11 mouse cellular contexts compared by ENCODE assay signal in the genomic region with DNA sequence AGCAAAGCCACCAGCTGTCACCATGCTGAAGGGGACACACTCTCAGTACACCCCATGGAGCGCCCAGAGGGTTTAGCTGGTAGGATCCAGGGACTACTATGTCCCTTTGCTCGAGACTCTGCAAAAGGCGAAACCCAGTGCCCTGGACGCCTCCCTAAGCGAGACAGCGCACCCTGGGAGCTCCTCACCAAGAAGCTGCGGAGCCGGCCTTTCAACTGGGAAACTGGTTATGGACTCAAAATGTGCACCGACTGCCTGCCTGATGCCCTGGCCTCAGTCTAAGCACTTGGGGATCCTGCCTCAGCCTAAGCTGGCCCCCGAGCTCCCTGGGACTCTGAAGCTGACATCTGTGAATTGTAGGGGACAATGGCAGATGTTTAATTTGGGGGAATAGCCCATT. TPM values are rescaled to one million over a fixed set of nuclear protein-coding genes. Genes with fewer than 3 reads are reported as not detected.
DNase-seq lines count a peak whose midpoint lies in the region; ATAC-seq lines count a peak whose summit lies in the region.
"Had no signal": no experiment of that assay in that cellular context is flagged by ENCODE, and none has a peak within 500 bp of the region (broad histone marks: within the 10 kb centered on the region; RNA-seq: fewer than 3 reads in every experiment).

No protein-coding gene starts in this region.

- intact Hi-C loops in gastrocnemius, postnatal 36 days (cut with DNase I): no loop called here

- no peak overlapping the region; the same call in 1 of the 2 replicates for H3K4me2 ChIP-seq in heart, embryonic 14.5 days (ENCODE audit: low read length)
- no peak overlapping the region for H3K4me2 ChIP-seq in hindbrain, embryonic 13.5 days
- H3K4me2 ChIP-seq in midbrain, embryonic 13.5 days (replicated peaks): no peak overlapping the region

- no peaks in the 10 kb centered on the region for H3K27me3 ChIP-seq in heart, embryonic 14.5 days (ENCODE audit: control insufficient read depth, insufficient read depth, low read length)
- H3K27me3 ChIP-seq in embryonic facial prominence, embryonic 10.5 days (replicated peaks; ENCODE audit: low read depth, poor library complexity, severe bottlenecking): no peaks in the 10 kb centered on the region
- no peaks in the 10 kb centered on the region for H3K27me3 ChIP-seq in hindbrain, embryonic 13.5 days
- H3K27me3 ChIP-seq in midbrain, embryonic 13.5 days: no peaks in the 10 kb centered on the region

- peaks cover 36 to 48% of the 10 kb centered on the region in 2 experiments for H3K4me1 ChIP-seq in heart, embryonic 14.5 days (ENCODE audit: control insufficient read depth in 2 of 2, insufficient read depth in 2 of 2, low read length in 2 of 2)
- H3K4me1 ChIP-seq in embryonic facial prominence, embryonic 10.5 days: peaks cover 49% of the 10 kb centered on the region
- H3K4me1 ChIP-seq in hindbrain, embryonic 13.5 days (replicated peaks): peaks cover 45% of the 10 kb centered on the region
- H3K4me1 ChIP-seq in midbrain, embryonic 13.5 days (replicated peaks): peaks cover 32% of the 10 kb centered on the region

- H3K9ac ChIP-seq in heart, embryonic 14.5 days (ENCODE audit: low read length): peak overlapping the region; percentile 38
- H3K9ac ChIP-seq in hindbrain, embryonic 13.5 days: peak overlapping the region; percentile 62
- peak overlapping the region; percentile 42 for H3K9ac ChIP-seq in midbrain, embryonic 13.5 days (replicated peaks)

- ATAC-seq in heart, embryonic 14.5 days (ENCODE audit: insufficient number of reproducible peaks, insufficient read depth, low FRiP score, low read depth): no peak
- no peak for ATAC-seq in hindbrain, embryonic 13.5 days (ENCODE audit: low FRiP score)
- ATAC-seq in midbrain, embryonic 13.5 days: peak; percentile 9; the same call in 1 of the 2 replicates
- ATAC-seq: CD4-positive, CD25-positive, alpha-beta regulatory T cell, adult 4 months had no signal

- WGBS in heart, embryonic 14.5 days: 88% methylated on average over 10 of the region's 10 CpGs
- WGBS in embryonic facial prominence, embryonic 10.5 days: 78% methylated on average over 10 of the region's 10 CpGs
- 67% methylated on average over 10 of the region's 10 CpGs for WGBS in hindbrain, embryonic 13.5 days
- 73% methylated on average over 10 of the region's 10 CpGs for WGBS in midbrain, embryonic 13.5 days

- no peak for DNase-seq in heart, adult 18-20 months
- DNase-seq in embryonic facial prominence, embryonic 10.5 days (ENCODE audit: low spot score): no peak
- DNase-seq in left cerebral cortex, adult 9 months (ENCODE audit: low spot score in 2 of 2): no peak
- DNase-seq in gastrocnemius, postnatal 36 days: no peak
- DNase-seq in thymus, postnatal 10 days (ENCODE audit: low spot score in 2 of 2): no peak
- DNase-seq: thymus, adult 2 months had no signal

- H3K27ac ChIP-seq in heart, embryonic 14.5 days (replicated peaks in 1 of 2; ENCODE audit: control insufficient read depth in 1 of 2, insufficient read depth in 1 of 2, low read depth in 2 of 2, low read length in 2 of 2): no peak overlapping the region
- H3K27ac ChIP-seq in embryonic facial prominence, embryonic 10.5 days (replicated peaks): peak overlapping the region; percentile 51; the same call in 1 of the 2 replicates
- H3K27ac ChIP-seq in hindbrain, embryonic 13.5 days: peak overlapping the region; percentile 82
- H3K27ac ChIP-seq in midbrain, embryonic 13.5 days: peak overlapping the region; percentile 78
- H3K27ac ChIP-seq: macrophage had no signal

- no peak overlapping the region for H3K4me3 ChIP-seq in heart, embryonic 14.5 days (ENCODE audit: control insufficient read depth in 1 of 2, insufficient read depth in 1 of 2, low read depth in 1 of 2, low read length in 2 of 2)
- no peak overlapping the region for H3K4me3 ChIP-seq in embryonic facial prominence, embryonic 10.5 days
- H3K4me3 ChIP-seq in hindbrain, embryonic 13.5 days: no peak overlapping the region
- H3K4me3 ChIP-seq in midbrain, embryonic 13.5 days (replicated peaks): no peak overlapping the region

- H3K9me3 ChIP-seq in heart, embryonic 14.5 days (ENCODE audit: control insufficient read depth, low read length): no peaks in the 10 kb centered on the region
- no peaks in the 10 kb centered on the region for H3K9me3 ChIP-seq in embryonic facial prominence, embryonic 10.5 days
- no peaks in the 10 kb centered on the region for H3K9me3 ChIP-seq in hindbrain, embryonic 13.5 days
- H3K9me3 ChIP-seq in midbrain, embryonic 13.5 days: no peaks in the 10 kb centered on the region

- H3K36me3 ChIP-seq in heart, embryonic 14.5 days (ENCODE audit: control insufficient read depth, insufficient read depth, low read length): no peaks in the 10 kb centered on the region
- peaks cover 18% of the 10 kb centered on the region for H3K36me3 ChIP-seq in embryonic facial prominence, embryonic 10.5 days (replicated peaks)
- H3K36me3 ChIP-seq in hindbrain, embryonic 13.5 days: peaks cover 14% of the 10 kb centered on the region
- H3K36me3 ChIP-seq in midbrain, embryonic 13.5 days: peaks cover 10% of the 10 kb centered on the region

RNA-seq across cellular contexts. Expression of a gene that starts 30.4 kb away (rescaled TPM):
- 12.2 and 14.1 TPM in 2 replicates for polyA plus RNA-seq in heart, embryonic 14.5 days (2014; fragmentation: Nextera tagmentation; extraction: Ambion mirVana)
- 1 to 10 TPM; 7.8 to 9.0 TPM for total RNA-seq in heart, adult 18-20 months (2021)
- 17.3 and 20.6 TPM in 2 replicates for polyA plus RNA-seq in embryonic facial prominence, embryonic 10.5 days (2016; fragmentation: Nextera tagmentation; extraction: Ambion mirVana)
- 35.6 and 37.6 TPM in 2 replicates for polyA plus RNA-seq in hindbrain, embryonic 13.5 days (2015; fragmentation: Nextera tagmentation; extraction: Ambion mirVana)
- polyA plus RNA-seq in midbrain, embryonic 13.5 days (2015; fragmentation: Nextera tagmentation; extraction: Ambion mirVana): 33.9 and 36.1 TPM in 2 replicates
- 1 to 10 TPM; 5.3 to 7.5 TPM for total RNA-seq in gastrocnemius, postnatal 36 days (2021)

RNA-seq across cellular contexts. Expression of a gene that starts 35.7 kb away (rescaled TPM):
- polyA plus RNA-seq in heart, embryonic 14.5 days (2014; fragmentation: Nextera tagmentation; extraction: Ambion mirVana): 3.0 and 4.6 TPM in 2 replicates
- 1 to 10 TPM; 5.1 to 6.6 TPM for total RNA-seq in heart, adult 18-20 months (2021)
- 0.19 and 0.37 TPM in 2 replicates for polyA plus RNA-seq in embryonic facial prominence, embryonic 10.5 days (2016; fragmentation: Nextera tagmentation; extraction: Ambion mirVana)
- 0.14 and 0.96 TPM in 2 replicates for polyA plus RNA-seq in hindbrain, embryonic 13.5 days (2015; fragmentation: Nextera tagmentation; extraction: Ambion mirVana)
- 0.21 and 0.42 TPM in 2 replicates for polyA plus RNA-seq in midbrain, embryonic 13.5 days (2015; fragmentation: Nextera tagmentation; extraction: Ambion mirVana)
- 1 to 10 TPM; 8.9 to 9.9 TPM for total RNA-seq in gastrocnemius, postnatal 36 days (2021)
- polyA plus RNA-seq: macrophage had no signal

RNA-seq across cellular contexts. Expression of a gene that starts 55.9 kb away (rescaled TPM):
- 14.2 and 18.1 TPM in 2 replicates for polyA plus RNA-seq in heart, embryonic 14.5 days (2014; fragmentation: Nextera tagmentation; extraction: Ambion mirVana)
- 10 to 100 TPM; 46.1 to 46.8 TPM for total RNA-seq in heart, adult 18-20 months (2021)
- polyA plus RNA-seq in embryonic facial prominence, embryonic 10.5 days (2016; fragmentation: Nextera tagmentation; extraction: Ambion mirVana): 21.9 and 22.1 TPM in 2 replicates
- polyA plus RNA-seq in hindbrain, embryonic 13.5 days (2015; fragmentation: Nextera tagmentation; extraction: Ambion mirVana): 14.4 and 15.9 TPM in 2 replicates
- polyA plus RNA-seq in midbrain, embryonic 13.5 days (2015; fragmentation: Nextera tagmentation; extraction: Ambion mirVana): 15.5 and 18.1 TPM in 2 replicates
- 10 to 100 TPM; 27.0 to 27.6 TPM for total RNA-seq in gastrocnemius, postnatal 36 days (2021)

Comparison
In these comparisons a context has a peak if more than half of its experiments do, and no peak if none do; other contexts are left out.
1. H3K27ac ChIP-seq: peak in embryonic facial prominence, embryonic 10.5 days (single experiment), hindbrain, embryonic 13.5 days (single experiment) and midbrain, embryonic 13.5 days (single experiment); none in heart, embryonic 14.5 days (0 of 2).
2. Peak in every context shown above with its lines, with median percentiles within 50 percentile points of each other: H3K9ac ChIP-seq.